22 mouse cellular contexts compared by ENCODE assay signal in genomic region chr1:69608846-69609245, GRCm38 (mm10).
DNase-seq lines count a peak whose midpoint lies in the region; ATAC-seq and TF ChIP-seq lines count a peak whose summit lies in the region.
"Had no signal": no experiment of that assay in that cellular context is flagged by ENCODE, and none has a peak within 500 bp of the region (broad histone marks: within the 10 kb centered on the region; RNA-seq: fewer than 3 reads in every experiment).

No protein-coding gene starts in this region.

- H3K4me1 ChIP-seq in MEL (ENCODE audit: control insufficient read depth in 1 of 2, insufficient read depth in 2 of 2, low read length in 2 of 2): peaks cover 24% of the 10 kb centered on the region in 2 experiments
- H3K4me1 ChIP-seq in embryonic fibroblast, embryonic 13.5 days (ENCODE audit: control insufficient read depth, insufficient read depth, low read length): peaks cover 21% of the 10 kb centered on the region
- H3K4me1 ChIP-seq: hindbrain, embryonic 12.5 days had no signal

- H3K36me3 ChIP-seq in MEL (ENCODE audit: control insufficient read depth in 1 of 2, insufficient read depth in 2 of 2, low read length in 2 of 2): peaks cover 0 to 38% of the 10 kb centered on the region in 2 experiments; a peak in 2 of 4 replicates
- H3K36me3 ChIP-seq: hindbrain, embryonic 12.5 days had no signal

- no peak for TF ChIP-seq POLR2A in MEL (IDR thresholded peaks at IDR 0.05; ENCODE audit: control insufficient read depth in 1 of 2, insufficient read depth in 1 of 2, low read depth in 1 of 2, low read length in 2 of 2, poor library complexity in 1 of 2)
- no peak for TF ChIP-seq POLR2A in embryonic fibroblast, embryonic 13.5 days (IDR thresholded peaks at IDR 0.05; ENCODE audit: low read depth, low read length)

- no peaks in the 10 kb centered on the region for H3K9me3 ChIP-seq in MEL (replicated peaks; ENCODE audit: insufficient read depth, low read length)
- H3K9me3 ChIP-seq: hindbrain, embryonic 12.5 days had no signal

- TF ChIP-seq CTCF in MEL (IDR thresholded peaks at IDR 0.05 in 2 of 3, conservative IDR thresholded peaks at IDR 0.05 in 1 of 3; ENCODE audit: control insufficient read depth in 1 of 3, insufficient read depth in 1 of 3, low read depth in 2 of 3, low read length in 3 of 3, poor library complexity in 1 of 3, severe bottlenecking in 1 of 3): no peak
- TF ChIP-seq CTCF in embryonic fibroblast, embryonic 13.5 days (IDR thresholded peaks at IDR 0.05; ENCODE audit: borderline replicate concordance, insufficient read depth, low read length): no peak

- peak overlapping the region; percentile 67; the same call in 1 of the 2 replicates for H3K27ac ChIP-seq in MEL (ENCODE audit: control insufficient read depth, low read depth, low read length)
- H3K27ac ChIP-seq in embryonic fibroblast, embryonic 13.5 days (ENCODE audit: insufficient read depth, low read length): peak overlapping the region; percentile 25; the same call in 1 of the 2 replicates
- H3K27ac ChIP-seq: hindbrain, embryonic 12.5 days had no signal

- no peak for TF ChIP-seq RAD21 in MEL (IDR thresholded peaks at IDR 0.05; ENCODE audit: low read depth, low read length)

- H3K27me3 ChIP-seq in MEL (ENCODE audit: control insufficient read depth in 1 of 2, insufficient read depth in 2 of 2, low read length in 2 of 2): no peaks in the 10 kb centered on the region
- H3K27me3 ChIP-seq: CH12.LX; hindbrain, embryonic 12.5 days; Patski had no signal

- peak; percentile 46 for ATAC-seq in CD4-positive, CD25-positive, alpha-beta regulatory T cell, adult 4 months
- peak; percentile 56 for ATAC-seq in megakaryocyte progenitor cell, adult 5-6 weeks (replicated peaks; ENCODE audit: poor library complexity)
- ATAC-seq: forebrain, embryonic 14.5 days; forebrain, postnatal 0 days; hindbrain, embryonic 16.5 days; intestine, embryonic 16.5 days; Patski had no signal

- H3K79me2 ChIP-seq in MEL (ENCODE audit: control insufficient read depth, insufficient read depth, low read length, poor library complexity): no peaks in the 10 kb centered on the region; the same call in 1 of the 2 replicates

- H3K4me3 ChIP-seq in MEL (ENCODE audit: control insufficient read depth in 1 of 2, insufficient read depth in 1 of 2, low read depth in 2 of 2, low read length in 2 of 2): no peak overlapping the region
- no peak overlapping the region for H3K4me3 ChIP-seq in embryonic fibroblast, embryonic 13.5 days (ENCODE audit: insufficient read depth, low read length)
- H3K4me3 ChIP-seq: hindbrain, embryonic 12.5 days had no signal

- peak; percentile 87 to 91 for TF ChIP-seq EP300 in MEL (IDR thresholded peaks at IDR 0.05; ENCODE audit: low read depth in 1 of 2, low read length in 2 of 2)

- H3K9ac ChIP-seq in MEL (ENCODE audit: control insufficient read depth, low read depth, low read length, poor library complexity, severe bottlenecking): no peak overlapping the region
- H3K9ac ChIP-seq: forebrain, postnatal 0 days; hindbrain, embryonic 12.5 days had no signal

- peak; percentile 79 for DNase-seq in MEL (ENCODE audit: low read depth, low spot score)
- no peak for DNase-seq in adrenal gland, postnatal 14 days
- no peak for DNase-seq in adrenal gland, adult 18-20 months (ENCODE audit: low spot score in 2 of 2)
- no peak for DNase-seq in spleen, adult 12 weeks (ENCODE audit: low spot score)
- DNase-seq in frontal cortex, postnatal 10 days (ENCODE audit: low spot score in 2 of 2): no peak
- DNase-seq: adrenal gland, adult 2 months; adrenal gland, postnatal 25 days; cerebellum, adult 11-12 months; cerebellum, adult 8-10 months; cerebellum, postnatal 10 days; cerebellum, postnatal 36 days; forebrain, postnatal 0 days; gastrocnemius, postnatal 25 days had no signal

TF ChIP-seq in MEL, 35 proteins besides CTCF, POLR2A, EP300 and RAD21:
- no peak for TF ChIP-seq USF2 (IDR thresholded peaks at IDR 0.05; ENCODE audit: borderline replicate concordance in 1 of 2, insufficient read depth in 1 of 2, low read depth in 1 of 2, low read length in 2 of 2)
- no peak for TF ChIP-seq ZNF384 (IDR thresholded peaks at IDR 0.05; ENCODE audit: low read depth, low read length)
- peak; percentile 78 for TF ChIP-seq GATA1 (IDR thresholded peaks at IDR 0.05; ENCODE audit: low read depth, low read length)
- no peak for TF ChIP-seq ELF1 (IDR thresholded peaks at IDR 0.05; ENCODE audit: low read depth, low read length)
- no peak for TF ChIP-seq E2F4 (IDR thresholded peaks at IDR 0.05; ENCODE audit: borderline replicate concordance, low read depth, low read length)
- no peak for TF ChIP-seq POLR2AphosphoS5 (IDR thresholded peaks at IDR 0.05; ENCODE audit: borderline replicate concordance, low read depth, low read length)
- no peak for TF ChIP-seq MEF2A (IDR thresholded peaks at IDR 0.05; ENCODE audit: extremely low read depth, insufficient replicate concordance, low read depth, low read length, poor library complexity, severe bottlenecking)
- no peak for TF ChIP-seq SMC3 (IDR thresholded peaks at IDR 0.05; ENCODE audit: low read depth, low read length)
- peak; percentile 40 for TF ChIP-seq MXI1 (IDR thresholded peaks at IDR 0.05; ENCODE audit: low read depth, low read length)
- TF ChIP-seq ETS1 (IDR thresholded peaks at IDR 0.05; ENCODE audit: low read depth, low read length): peak; percentile 84
- TF ChIP-seq RCOR1 (IDR thresholded peaks at IDR 0.05; ENCODE audit: low read depth, low read length): peak; percentile 61
- TF ChIP-seq ZKSCAN1 (IDR thresholded peaks at IDR 0.05; ENCODE audit: low read depth, low read length): no peak
- no peak for TF ChIP-seq ZMIZ1 (IDR thresholded peaks at IDR 0.05; ENCODE audit: low read depth, low read length)
- TF ChIP-seq TAL1 (IDR thresholded peaks at IDR 0.05; ENCODE audit: low read length): peak; percentile 73
- peak; percentile 88 for TF ChIP-seq TCF12 (IDR thresholded peaks at IDR 0.05; ENCODE audit: low read depth, low read length)
- TF ChIP-seq GABPA (IDR thresholded peaks at IDR 0.05; ENCODE audit: low read depth, low read length): no peak
- TF ChIP-seq SIN3A (IDR thresholded peaks at IDR 0.05; ENCODE audit: low read length): peak; percentile 75
